Mouse (Mus musculus) spleen, postnatal 4 days (tissue): ENCODE results near the gene Nrip1.
A peak's percentile ranks its signal among the peaks of the same experiment; 100 is the strongest.
"Not testable (repeated sequence)": the region's sequence is repeated elsewhere in the genome, so short reads cannot be mapped to it uniquely, and the experiment has no call there.

Experiments used
- DNase-seq, 2 experiments: peaks; one replicate each; pipeline ENCODE4 v3.0.0; 2022; ENCODE audit warnings: low spot score in 2 of 2

Gene Nrip1

GRCm38 (mm10) chr16:76373671-76374091, at the start of gene Nrip1:
Gene Nrip1, minus strand, starts transcription at chr16:76373827.
- DNase-seq, result no peak

- no peak for DNase-seq
Observed at GRCm38 (mm10) chr16:76422531-76422930, 48.9 kb upstream of the Nrip1 start.

- DNase-seq, result no peak
Observed at GRCm38 (mm10) chr16:76419849-76420248, 46.2 kb upstream of the Nrip1 start.

- DNase-seq, result no peak
Observed at GRCm38 (mm10) chr16:76416477-76416876, 42.9 kb upstream of the Nrip1 start.

DNA sequence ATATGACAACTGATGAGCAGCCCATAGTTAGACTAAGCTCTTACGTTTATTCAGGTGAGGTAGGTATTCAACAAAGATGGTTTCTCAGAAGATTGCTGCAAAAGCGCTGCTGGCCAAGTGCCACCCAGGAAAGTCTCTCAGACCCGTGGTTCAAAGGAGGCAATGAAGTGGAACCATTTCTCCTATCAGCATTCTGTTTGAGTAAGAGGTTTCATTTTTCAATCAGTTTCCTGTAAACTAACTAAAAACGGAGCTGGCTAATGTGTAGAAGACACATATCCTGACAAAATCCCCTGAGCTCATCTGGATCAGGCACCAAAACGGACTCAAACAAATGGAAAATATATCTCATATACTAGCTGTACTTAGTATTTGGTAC, 42.4 kb upstream of the Nrip1 start:
- no peak for DNase-seq

DNA sequence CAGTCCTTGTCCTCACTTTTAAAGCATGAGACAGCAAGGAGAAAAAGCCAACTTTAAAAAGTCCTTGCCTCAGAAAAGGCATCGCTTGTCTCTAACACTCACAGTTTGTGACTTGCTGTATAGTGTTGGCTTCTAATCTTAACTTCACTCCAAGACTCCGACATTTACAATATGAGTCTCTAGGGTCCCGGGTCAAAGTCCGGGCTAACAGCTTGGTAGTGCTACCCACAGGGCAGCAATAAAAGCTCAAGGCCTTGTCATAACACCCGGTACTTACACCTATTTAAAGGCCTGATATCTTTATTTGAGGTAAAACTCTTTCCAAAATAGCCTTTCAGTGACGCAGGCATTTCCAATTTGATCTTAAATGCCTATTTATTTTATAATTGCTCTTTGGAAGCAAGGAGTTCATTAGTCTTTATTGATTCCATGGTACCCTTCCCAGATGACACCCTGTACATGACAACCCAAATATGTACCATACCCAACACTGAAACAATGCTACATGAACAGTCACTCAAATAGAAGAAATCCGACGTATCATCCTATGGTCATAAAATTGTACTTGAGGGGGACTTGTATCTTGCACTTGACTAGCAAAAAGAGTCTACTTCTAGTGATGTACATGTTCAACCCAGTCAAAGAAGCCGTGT, 41.9 kb upstream of the Nrip1 start:
- no peak for DNase-seq

GRCm38 (mm10) chr16:76414528-76414927, 40.9 kb upstream of the Nrip1 start:
- no peak for DNase-seq

GRCm38 (mm10) chr16:76413581-76413980, 40.0 kb upstream of the Nrip1 start:
- no peak for DNase-seq

DNA sequence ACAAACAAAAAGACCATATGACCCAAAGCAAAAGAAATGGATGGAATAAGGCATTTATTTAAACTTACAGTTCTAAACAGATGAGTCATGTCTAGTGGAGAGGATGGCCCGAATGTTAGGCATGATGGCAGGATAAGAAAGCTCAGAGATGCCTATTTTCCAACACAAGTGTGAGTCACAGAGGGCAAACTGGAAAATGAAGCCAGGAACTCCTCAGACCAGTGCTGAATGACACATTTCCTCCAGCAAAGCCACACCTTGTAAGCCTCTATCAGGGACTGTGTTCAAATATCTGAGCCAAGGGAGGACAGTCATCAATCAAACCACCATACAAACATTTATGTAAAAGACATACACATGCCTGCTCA, 35.7 kb upstream of the Nrip1 start:
- DNase-seq, result no peak

DNA sequence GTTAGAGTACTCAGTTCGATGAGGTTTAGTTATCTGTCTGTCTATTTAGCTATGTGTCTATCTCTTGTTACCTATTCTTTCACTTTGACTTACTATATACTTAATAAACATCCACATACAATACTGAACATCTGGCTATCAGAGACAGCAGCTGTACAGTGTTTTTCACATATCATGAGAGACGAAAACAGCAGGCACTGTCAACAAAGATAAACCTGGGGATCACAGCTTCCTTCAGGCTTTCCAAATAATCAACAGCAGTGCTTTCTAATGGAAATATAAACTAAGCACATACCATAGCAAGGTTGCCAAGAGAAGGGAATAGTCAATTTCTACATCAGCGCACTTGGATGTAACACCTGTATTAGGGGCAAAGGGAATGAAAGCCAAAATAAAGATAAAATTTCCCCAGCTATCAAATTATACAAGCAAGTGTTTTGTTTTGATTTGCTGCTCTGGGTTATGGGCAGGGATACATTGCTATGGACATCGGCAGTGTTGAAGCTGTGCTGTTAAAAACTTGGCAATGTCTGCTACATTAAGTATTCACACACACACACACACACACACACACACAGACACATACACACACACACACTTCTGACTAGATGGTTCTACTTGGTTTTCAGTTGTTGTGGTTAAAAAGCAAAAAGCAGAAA, 35.2 kb upstream of the Nrip1 start:
- no peak for DNase-seq

- no peak for DNase-seq
Observed at GRCm38 (mm10) chr16:76408241-76408640, 34.6 kb upstream of the Nrip1 start.

DNA sequence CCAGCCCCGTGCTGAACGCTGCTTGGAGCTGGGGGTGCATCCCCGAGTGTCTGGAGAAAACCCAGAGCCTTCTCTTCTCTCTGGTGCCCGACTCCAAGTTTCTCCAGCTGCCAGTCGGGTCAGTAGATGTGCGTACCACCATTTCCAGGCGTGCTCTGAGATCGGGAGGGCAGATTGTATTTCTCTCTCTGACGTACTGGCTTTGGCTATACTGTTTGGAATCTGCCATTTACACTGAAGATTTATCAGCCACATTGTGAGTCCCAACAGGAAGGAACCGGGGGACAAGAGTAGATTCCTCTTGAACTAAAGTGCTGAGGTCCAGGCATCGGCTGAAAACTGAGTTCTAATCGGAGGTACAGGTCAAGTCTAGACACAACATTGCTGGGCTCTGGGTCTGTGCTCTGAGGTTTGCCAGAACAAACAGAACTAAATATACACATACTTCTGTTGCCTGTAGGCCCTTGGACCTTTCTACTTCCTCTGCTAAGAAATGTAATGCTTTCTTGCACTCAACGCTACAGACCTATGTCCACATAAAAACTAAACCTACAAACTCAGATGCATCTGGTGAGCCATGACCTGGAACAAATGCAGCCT, 33.8 kb upstream of the Nrip1 start:
- DNase-seq, result no peak

DNA sequence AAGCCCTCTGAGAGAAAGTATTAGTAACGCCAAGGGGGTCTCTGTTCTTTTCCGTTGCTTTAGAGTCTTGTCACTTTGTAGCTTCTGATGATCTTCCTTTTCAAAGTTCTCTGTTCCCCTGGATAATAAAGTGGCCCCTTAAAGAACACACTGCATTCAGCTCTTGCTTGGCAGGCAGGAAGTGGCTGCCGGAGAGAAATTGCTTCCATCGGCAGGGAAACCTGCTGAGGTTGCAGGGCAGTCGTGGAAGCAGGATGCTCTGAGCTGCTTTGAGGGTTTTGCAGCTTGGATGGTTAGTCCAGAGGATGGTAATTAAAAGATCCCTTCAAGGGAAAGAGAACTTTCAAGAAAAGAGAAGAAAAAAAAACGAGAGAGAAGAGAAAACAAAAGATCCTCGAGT, 33.3 kb upstream of the Nrip1 start:
- no peak for DNase-seq

GRCm38 (mm10) chr16:76406319-76406718, 32.7 kb upstream of the Nrip1 start:
- DNase-seq, result no peak

- DNase-seq, result not testable (repeated sequence)
Observed at GRCm38 (mm10) chr16:76403305-76403704, 29.7 kb upstream of the Nrip1 start.

DNA sequence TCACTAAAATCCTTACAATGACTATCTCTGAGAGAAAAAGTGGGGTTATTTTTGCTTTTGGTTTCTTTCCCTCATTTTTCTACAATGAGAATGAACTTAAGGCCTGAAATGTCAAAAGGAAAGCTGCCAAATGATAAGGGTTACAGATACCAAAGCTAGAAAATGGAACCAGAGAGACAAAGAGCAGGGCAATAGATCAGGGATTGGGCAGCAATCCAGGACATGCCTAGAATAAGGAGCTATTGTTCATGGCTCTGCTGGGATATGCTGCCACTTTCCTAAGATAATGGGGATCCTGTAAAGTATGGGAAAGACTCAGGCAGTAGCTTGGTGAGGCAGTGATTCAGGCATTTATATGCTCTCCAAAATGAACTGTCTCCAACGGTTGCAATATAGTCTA, 22.9 kb upstream of the Nrip1 start:
- no peak for DNase-seq

GRCm38 (mm10) chr16:76393267-76393666, 19.6 kb upstream of the Nrip1 start:
- no peak for DNase-seq

DNA sequence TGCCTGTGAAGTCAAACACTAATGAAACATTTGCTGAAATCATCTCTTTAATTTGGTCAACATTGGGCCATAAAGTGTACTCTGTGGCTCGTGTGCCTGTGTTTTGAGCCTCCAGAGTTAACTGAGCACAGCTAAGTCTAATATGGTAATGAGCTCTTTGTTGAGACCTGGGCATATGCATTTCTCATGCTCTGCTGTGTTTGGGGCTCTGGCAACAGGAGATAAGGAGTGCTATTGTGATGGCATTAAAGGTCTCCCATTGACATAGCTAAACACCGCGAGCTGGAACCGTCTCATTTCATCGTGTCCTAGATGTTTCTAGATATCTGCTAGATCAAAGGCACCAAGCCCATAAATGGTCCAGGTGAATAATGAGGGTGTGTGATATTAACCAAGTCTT, 12.9 kb upstream of the Nrip1 start:
- peak in 1 of 2 experiments; percentile 27 for DNase-seq

- peak in 1 of 2 experiments; percentile 2 for DNase-seq
Observed at GRCm38 (mm10) chr16:76386071-76386470, 12.4 kb upstream of the Nrip1 start.

GRCm38 (mm10) chr16:76377211-76377610, 3.6 kb upstream of the Nrip1 start:
- no peak for DNase-seq

DNA sequence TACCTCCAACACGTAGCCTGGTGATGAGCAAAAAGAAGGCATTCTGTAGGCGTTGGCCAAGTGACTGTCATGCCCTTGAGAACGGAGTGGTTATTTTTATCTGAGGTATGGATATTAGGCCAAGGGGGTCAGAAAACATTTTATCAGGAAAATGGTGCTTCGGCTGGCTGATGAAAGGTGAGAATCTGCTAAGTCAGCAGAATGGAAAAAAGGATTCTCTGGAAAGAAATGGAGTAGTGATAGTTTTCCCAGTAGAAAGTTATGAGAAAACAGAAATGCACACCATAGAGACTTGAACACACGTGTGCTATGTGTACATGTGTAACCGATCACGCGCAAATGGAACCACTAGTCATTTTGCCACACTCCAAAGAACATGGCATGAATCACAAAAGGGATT, 3.0 kb upstream of the Nrip1 start:
- DNase-seq, result no peak

DNA sequence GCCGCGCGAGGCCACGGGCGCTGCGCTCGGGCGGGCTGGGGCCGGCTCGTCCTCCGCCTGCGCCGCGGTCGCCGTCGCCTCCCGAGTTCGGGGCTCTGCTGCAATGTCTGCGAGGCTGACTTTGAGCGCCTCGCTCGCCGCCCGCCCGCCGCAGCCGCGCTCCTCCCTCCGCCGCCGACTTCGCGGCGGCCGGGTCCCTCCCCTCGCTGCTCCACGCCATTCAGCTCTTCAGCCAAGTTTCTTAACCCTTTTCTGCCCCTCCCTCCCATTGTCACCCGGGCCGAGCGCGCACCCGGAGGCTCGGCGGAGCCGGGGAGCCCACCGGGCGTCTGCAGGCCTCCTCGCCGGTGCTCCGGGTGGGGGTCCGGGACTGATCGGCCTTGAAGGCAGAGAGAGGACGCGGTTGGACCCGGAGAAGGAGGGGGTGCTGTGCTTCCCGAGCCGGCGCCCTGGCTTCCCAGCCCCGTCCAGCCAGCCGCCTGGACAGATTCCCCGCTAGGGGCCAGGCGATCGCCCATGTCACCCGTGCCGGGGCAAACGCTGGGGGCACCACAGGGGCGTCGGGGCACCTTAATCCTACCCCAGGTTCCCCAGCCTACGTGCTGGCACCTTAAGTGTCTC, 576 bp downstream of the Nrip1 start:
- peak; percentile 82 to 92 for DNase-seq
